Mouse (Mus musculus) CH12.LX (cell line): ENCODE measurements around the gene Trim54. TPM values are rescaled to one million over a fixed set of nuclear protein-coding genes. Genes with fewer than 3 reads are reported as not detected.

Experiments used
- DNase-seq: peaks from one replicate; pipeline ENCODE4 v3.0.0-alpha.2; 2013; ENCODE audit errors: extremely low read depth
- H3K27ac ChIP-seq: 2 replicates; pipeline ENCODE4 v1.5.1; 2012; ENCODE audit warnings: low read depth, mild to moderate bottlenecking, control low read depth, moderate library complexity; ENCODE audit not compliant: insufficient read depth
- H3K27me3 ChIP-seq: replicated peaks from 2 replicates; pipeline ENCODE3; 2012; ENCODE audit warnings: inconsistent platforms
- H3K36me3 ChIP-seq, 2 experiments: replicated peaks in 1 of 2; 2 replicates each; pipeline versions ENCODE3 to v1.6.1; 2012; ENCODE audit warnings: inconsistent platforms in 1 of 2, low read length in 1 of 2, mild to moderate bottlenecking in 1 of 2, mixed read lengths in 1 of 2, moderate library complexity in 1 of 2; ENCODE audit not compliant: control insufficient read depth in 1 of 2, insufficient read depth in 1 of 2
- H3K4me1 ChIP-seq, 2 experiments: 2 replicates each; pipeline ENCODE4 v1.6.1; 2012; ENCODE audit warnings: inconsistent platforms in 1 of 2, moderate library complexity in 1 of 2; ENCODE audit not compliant: insufficient read depth in 2 of 2, control insufficient read depth in 1 of 2
- H3K4me2 ChIP-seq: 2 replicates; pipeline ENCODE4 v1.6.1; 2012; ENCODE audit warnings: low read depth, mild to moderate bottlenecking, control low read depth; ENCODE audit not compliant: poor library complexity, insufficient read depth, severe bottlenecking
- H3K4me3 ChIP-seq, 3 experiments: fragments of 150-350 bp in 1 of 3; sonication (generic) in 1 of 3; replicated peaks in 1 of 3; 2 replicates each; pipeline versions ENCODE3 to v1.5.1; 2011 to 2012; ENCODE audit warnings: low read depth in 2 of 3, low read length in 2 of 3, mild to moderate bottlenecking in 2 of 3, moderate library complexity in 2 of 3, control low read depth in 1 of 3, improper control_type of control experiment in 1 of 3, inconsistent platforms in 1 of 3, mixed read lengths in 1 of 3; ENCODE audit not compliant: poor library complexity in 1 of 3
- H3K79me2 ChIP-seq: replicated peaks from 2 replicates; pipeline ENCODE4 v1.6.1; 2012; ENCODE audit warnings: mild to moderate bottlenecking, moderate library complexity; ENCODE audit not compliant: control insufficient read depth, poor library complexity, insufficient read depth, severe bottlenecking; ENCODE audit errors: extremely low read depth
- H3K9ac ChIP-seq: 2 replicates; pipeline ENCODE4 v1.6.1; 2012; ENCODE audit warnings: low read depth, mild to moderate bottlenecking, control low read depth, moderate library complexity; ENCODE audit not compliant: insufficient read depth
- H3K9me3 ChIP-seq: replicated peaks from 2 replicates; pipeline ENCODE3; 2012; ENCODE audit warnings: low read length, inconsistent platforms, mixed read lengths
- BHLHE40 ChIP-seq: IDR thresholded peaks from 2 replicates; pipeline ENCODE4 v1.6.1; 2011; ENCODE audit warnings: mild to moderate bottlenecking, low read depth, low read length, improper control_type of control experiment
- CHD1 ChIP-seq: IDR thresholded peaks from 2 replicates; pipeline ENCODE4 v1.6.1; 2012; ENCODE audit warnings: low read depth, low read length, improper control_type of control experiment, inconsistent platforms
- CHD2 ChIP-seq: IDR thresholded peaks from 2 replicates; pipeline ENCODE4 v1.6.1; 2011; ENCODE audit warnings: low read length, improper control_type of control experiment
- CTCF ChIP-seq, 2 experiments: IDR thresholded peaks in 1 of 2; conservative IDR thresholded peaks in 1 of 2; 2 replicates each; pipeline ENCODE4 v1.5.1; 2011 to 2012; ENCODE audit warnings: low read depth in 2 of 2, low read length in 2 of 2, improper control_type of control experiment in 1 of 2, inconsistent platforms in 1 of 2, mild to moderate bottlenecking in 1 of 2, moderate library complexity in 1 of 2
- E2F4 ChIP-seq: IDR thresholded peaks from 2 replicates; pipeline ENCODE4 v1.6.1; 2011; ENCODE audit warnings: low read depth, low read length, improper control_type of control experiment; ENCODE audit not compliant: insufficient replicate concordance
- ELF1 ChIP-seq: IDR thresholded peaks from 2 replicates; pipeline ENCODE4 v1.6.1; 2014; ENCODE audit warnings: low read depth, mild to moderate bottlenecking, inconsistent platforms, low read length, improper control_type of control experiment
- EP300 ChIP-seq: IDR thresholded peaks from 2 replicates; pipeline ENCODE4 v1.6.1; 2011; ENCODE audit warnings: low read length, improper control_type of control experiment
- GABPA ChIP-seq: IDR thresholded peaks from 2 replicates; pipeline ENCODE4 v1.6.1; 2012; ENCODE audit warnings: low read depth, low read length, improper control_type of control experiment, inconsistent platforms; ENCODE audit not compliant: insufficient replicate concordance
- IRF4 ChIP-seq: IDR thresholded peaks from 2 replicates; pipeline ENCODE4 v1.6.1; 2014; ENCODE audit warnings: low read depth, mild to moderate bottlenecking, inconsistent platforms, low read length, improper control_type of control experiment
- JUN ChIP-seq: IDR thresholded peaks from 2 replicates; pipeline ENCODE4 v1.6.1; 2011; ENCODE audit warnings: low read depth, mild to moderate bottlenecking, low read length, improper control_type of control experiment, moderate library complexity; ENCODE audit not compliant: insufficient read depth
- JUND ChIP-seq: conservative IDR thresholded peaks from 2 replicates; pipeline ENCODE4 v1.6.1; 2011; ENCODE audit warnings: low read depth, low read length, improper control_type of control experiment
- KAT2A ChIP-seq: IDR thresholded peaks from 2 replicates; pipeline ENCODE4 v1.6.1; 2012; ENCODE audit warnings: low read length, improper control_type of control experiment, inconsistent platforms; ENCODE audit not compliant: insufficient replicate concordance
- MAX ChIP-seq: IDR thresholded peaks from 2 replicates; pipeline ENCODE4 v1.6.1; 2011; ENCODE audit warnings: low read length, improper control_type of control experiment
- MAZ ChIP-seq: IDR thresholded peaks from 2 replicates; pipeline ENCODE4 v1.6.1; 2012; ENCODE audit warnings: low read depth, mild to moderate bottlenecking, inconsistent platforms, low read length, improper control_type of control experiment, moderate library complexity
- MYC ChIP-seq: IDR thresholded peaks from 2 replicates; pipeline ENCODE4 v1.6.1; 2011; ENCODE audit warnings: low read depth, mild to moderate bottlenecking, improper control_type of control experiment, low read length
- NELFE ChIP-seq: IDR thresholded peaks from 2 replicates; pipeline ENCODE4 v1.6.1; 2011; ENCODE audit warnings: low read depth, low read length, improper control_type of control experiment
- NRF1 ChIP-seq: IDR thresholded peaks from 2 replicates; pipeline ENCODE4 v1.6.1; 2014; ENCODE audit warnings: low read depth, mild to moderate bottlenecking, inconsistent platforms, low read length, improper control_type of control experiment, moderate library complexity
- PAX5 ChIP-seq: IDR thresholded peaks from 2 replicates; pipeline ENCODE4 v1.6.1; 2012; ENCODE audit warnings: low read length, inconsistent platforms, mixed read lengths
- POLR2A ChIP-seq: IDR thresholded peaks from 2 replicates; pipeline ENCODE4 v1.6.1; 2011; ENCODE audit warnings: low read depth, mild to moderate bottlenecking, improper control_type of control experiment, low read length
- POLR2AphosphoS2 ChIP-seq: IDR thresholded peaks from 2 replicates; pipeline ENCODE4 v1.6.1; 2011; ENCODE audit warnings: low read depth, low read length, improper control_type of control experiment
- RCOR1 ChIP-seq: conservative IDR thresholded peaks from 2 replicates; pipeline ENCODE4 v1.6.1; 2012; ENCODE audit warnings: low read depth, mild to moderate bottlenecking, inconsistent platforms, low read length, improper control_type of control experiment
- SIN3A ChIP-seq: IDR thresholded peaks from 2 replicates; pipeline ENCODE4 v1.6.1; 2012; ENCODE audit warnings: low read length, improper control_type of control experiment, inconsistent platforms
- SMC3 ChIP-seq: IDR thresholded peaks from 2 replicates; pipeline ENCODE4 v1.6.1; 2011; ENCODE audit warnings: low read depth, low read length, improper control_type of control experiment
- TBP ChIP-seq: conservative IDR thresholded peaks from 2 replicates; pipeline ENCODE4 v1.6.1; 2011; ENCODE audit warnings: low read depth, low read length, improper control_type of control experiment
- UBTF ChIP-seq: IDR thresholded peaks from 2 replicates; pipeline ENCODE4 v1.6.1; 2012; ENCODE audit warnings: low read depth, mild to moderate bottlenecking, inconsistent platforms, low read length, improper control_type of control experiment, moderate library complexity
- USF1 ChIP-seq: IDR thresholded peaks from 2 replicates; pipeline ENCODE4 v1.6.1; 2014; ENCODE audit warnings: low read depth, mild to moderate bottlenecking, inconsistent platforms, low read length, improper control_type of control experiment
- USF2 ChIP-seq: conservative IDR thresholded peaks from 2 replicates; pipeline ENCODE4 v1.6.1; 2011; ENCODE audit warnings: low read depth, low read length, improper control_type of control experiment
- ZC3H11A ChIP-seq: IDR thresholded peaks from 2 replicates; pipeline ENCODE4 v1.6.1; 2012; ENCODE audit warnings: low read depth, mild to moderate bottlenecking, inconsistent platforms, low read length, improper control_type of control experiment
- ZKSCAN1 ChIP-seq: IDR thresholded peaks from 2 replicates; pipeline ENCODE4 v1.6.1; 2012; ENCODE audit warnings: low read depth, inconsistent platforms, low read length, improper control_type of control experiment, borderline replicate concordance
- ZMIZ1 ChIP-seq: IDR thresholded peaks from 2 replicates; pipeline ENCODE4 v1.6.1; 2012; ENCODE audit warnings: low read depth, mild to moderate bottlenecking, inconsistent platforms, low read length, improper control_type of control experiment
- ZNF384 ChIP-seq: IDR thresholded peaks from 2 replicates; pipeline ENCODE4 v1.6.1; 2012; ENCODE audit warnings: low read depth, low read length, improper control_type of control experiment, inconsistent platforms
- dilution Hi-C: fragments of 300-500 bp; cut with MboI; formaldehyde crosslinking; loops from 2 replicates; pipeline ENCODE4 v1.14.3; 2020; ENCODE audit warnings: low sequenced_read_pairs; ENCODE audit not compliant: extremely low pct_unique_long_range_greater_than_20kb, extremely low pct_ligation_motif_present
- in situ Hi-C: fragments of 300-500 bp; cut with MboI; formaldehyde crosslinking; loops from 3 replicates; pipeline ENCODE4 v1.14.3; 2019; ENCODE audit warnings: low sequenced_read_pairs, low pct_ligation_motif_present, low pct_unique_long_range_greater_than_20kb, mixed read lengths
- polyA plus RNA-seq: library from polyadenylated mRNA; unstranded; fragments of >175 nt; gene quantifications from 2 replicates; pipeline ENCODE4 v1.2.1, GENCODE M21; 2012; ENCODE audit warnings: low read depth; ENCODE audit not compliant: insufficient read length
- total RNA-seq, 2 experiments: library from RNA; depleted of rRNA; stranded (reverse); fragments of 300-350 nt in 1 of 2; fragments of >200 nt in 1 of 2; gene quantifications; 2 replicates each; pipeline ENCODE4 v1.2.3; 2012 to 2014

The Trim54 gene
- total and polyA plus RNA-seq, 3 experiments = not detected

- dilution Hi-C loops (no loop called here), in situ Hi-C loops (no loop called here)
- no peaks in the 10 kb centered on the region for H3K79me2 ChIP-seq
- TF ChIP-seq ZKSCAN1 = no peak
- no peak for TF ChIP-seq CHD2
- no peak for TF ChIP-seq ELF1
- no peak for TF ChIP-seq USF1
- no peak for TF ChIP-seq JUND
- TF ChIP-seq POLR2A = no peak
- TF ChIP-seq UBTF = no peak
- TF ChIP-seq RCOR1 = no peak
- no peak for TF ChIP-seq GABPA
- TF ChIP-seq MAX = no peak
- TF ChIP-seq SIN3A = no peak
- TF ChIP-seq NELFE = no peak
- no peak for TF ChIP-seq ZMIZ1
- no peak for TF ChIP-seq NRF1
- TF ChIP-seq SMC3 = no peak
- H3K36me3 ChIP-seq = peaks cover 29 to 63% of the 10 kb centered on the region in 2 experiments
- H3K9me3 ChIP-seq = no peaks in the 10 kb centered on the region
- H3K4me3 ChIP-seq = peak overlapping the region; percentile 72 to 81 (median 73)
- H3K4me1 ChIP-seq = peaks cover 3 to 24% of the 10 kb centered on the region in 2 experiments; a peak in 2 of 4 replicates
- peak overlapping the region; percentile 31 for H3K4me2 ChIP-seq
- no peaks in the 10 kb centered on the region for H3K27me3 ChIP-seq
- no peak overlapping the region for H3K27ac ChIP-seq
- no peak for DNase-seq
- peak overlapping the region; percentile 44 for H3K9ac ChIP-seq
Observed at GRCm38 (mm10) chr5:31153516-31154151, 37.1 kb downstream of the Trim54 start.

GRCm38 (mm10) chr5:31154152-31154553 is 37.6 kb downstream of the Trim54 start, which contains the start of gene Mpv17:
TSS of gene Mpv17 (minus strand) at chr5:31154251.
- Histone ChIP-seq H3K9ac (peak within 1 kb of the TSS; percentile 61), H3K4me3 (peak within 1 kb of the TSS; percentile 72 to 81 (median 73)), H3K4me1 (peaks cover 3 to 24% of the 10 kb centered on the region in 2 experiments; a peak in 2 of 4 replicates), H3K27me3 (no peaks in the 10 kb centered on the region), H3K27ac (peak within 1 kb of the TSS; percentile 33; the same call in 1 of the 2 replicates), H3K36me3 (peaks cover 31 to 66% of the 10 kb centered on the region in 2 experiments), H3K79me2 (no peaks in the 10 kb centered on the region), H3K4me2 (peak within 1 kb of the TSS; percentile 65), H3K9me3 (no peaks in the 10 kb centered on the region)
- in situ Hi-C loops (no loop called here), dilution Hi-C loops (no loop called here)
- DNase-seq = peak; percentile 86
- TF ChIP-seq IRF4 (no peak), TBP (no peak; the same call in 1 of the 2 replicates), USF1 (peak; percentile 94), NRF1 (peak; percentile 83), PAX5 (no peak), GABPA (no peak), MYC (no peak), SMC3 (no peak), CHD2 (peak; percentile 36; the same call in 1 of the 2 replicates), MAZ (no peak), ELF1 (peak; percentile 94), E2F4 (no peak), MAX (peak; percentile 79; the same call in 1 of the 2 replicates), CHD1 (no peak), RCOR1 (no peak), NELFE (peak; percentile 78), POLR2A (peak; percentile 73), ZC3H11A (no peak), CTCF (conservative IDR thresholded peaks at IDR 0.05 in 1 of 2, IDR thresholded peaks at IDR 0.05 in 1 of 2; ENCODE audit: low read depth in 2 of 2, low read length in 2 of 2) (no peak), USF2 (peak; percentile 93), BHLHE40 (peak; percentile 99), EP300 (no peak), ZNF384 (no peak), POLR2AphosphoS2 (peak; percentile 97; the same call in 1 of the 2 replicates), JUN (no peak), KAT2A (no peak)
